Mouse (Mus musculus): ENCODE data around the gene Gm49721. TPM values are rescaled to one million over a fixed set of nuclear protein-coding genes. Genes with fewer than 3 reads are reported as not detected.
"Not testable (repeated sequence)": the region's sequence is repeated elsewhere in the genome, so short reads cannot be mapped to it uniquely, and the experiment has no call there.

Gm49721 gene
- total RNA-seq (2021): not detected

- intact Hi-C loops (cut with DNase I): not testable (repeated sequence)
- DNase-seq: peak; percentile 77 to 79
Observed at GRCm38 (mm10) chr17:6978287-6979248, at the start of gene Gm49721. TSS of gene Gm49721 (plus strand) at chr17:6978904.

- DNase-seq; intact Hi-C loops (cut with DNase I): not testable (repeated sequence)
Observed at GRCm38 (mm10) chr17:6931625-6932024, 47.1 kb upstream of the Gm49721 start.

GRCm38 (mm10) chr17:6942560-6942959 is 36.1 kb upstream of the Gm49721 start:
- DNase-seq; intact Hi-C loops (cut with DNase I): not testable (repeated sequence)

GRCm38 (mm10) chr17:6947637-6947983 is 31.1 kb upstream of the Gm49721 start:
- intact Hi-C loops (cut with DNase I); DNase-seq: not testable (repeated sequence)

- intact Hi-C loops (cut with DNase I): not testable (repeated sequence)
- peak; percentile 86 to 90 for DNase-seq
Observed at GRCm38 (mm10) chr17:6947984-6948768, 30.5 kb upstream of the Gm49721 start, which contains the start of gene Rsph3b. TSS of gene Rsph3b (minus strand) at chr17:6948682.

GRCm38 (mm10) chr17:6948769-6949228 is 29.9 kb upstream of the Gm49721 start:
- intact Hi-C loops (cut with DNase I); DNase-seq: not testable (repeated sequence)

- DNase-seq; intact Hi-C loops (cut with DNase I): not testable (repeated sequence)
Observed at GRCm38 (mm10) chr17:6958881-6959280, 19.8 kb upstream of the Gm49721 start.

GRCm38 (mm10) chr17:6959543-6960259 is 19.0 kb upstream of the Gm49721 start:
- DNase-seq; intact Hi-C loops (cut with DNase I): not testable (repeated sequence)

- DNase-seq; intact Hi-C loops (cut with DNase I): not testable (repeated sequence)
Observed at GRCm38 (mm10) chr17:6960349-6960748, 18.4 kb upstream of the Gm49721 start.

- intact Hi-C loops (cut with DNase I): not testable (repeated sequence)
- peak; percentile 59 to 65 for DNase-seq
Observed at GRCm38 (mm10) chr17:6960776-6961175, 17.9 kb upstream of the Gm49721 start, which contains the start of gene Tagap1. TSS of gene Tagap1 (minus strand) at chr17:6961156.

- DNase-seq: peak; percentile 57 to 63
- intact Hi-C loops (cut with DNase I): not testable (repeated sequence)
Observed at GRCm38 (mm10) chr17:6961181-6962000, 17.3 kb upstream of the Gm49721 start.

GRCm38 (mm10) chr17:6962339-6962738 is 16.4 kb upstream of the Gm49721 start:
- intact Hi-C loops (cut with DNase I); DNase-seq: not testable (repeated sequence)

- DNase-seq; intact Hi-C loops (cut with DNase I): not testable (repeated sequence)
Observed at GRCm38 (mm10) chr17:6962936-6963335, 15.8 kb upstream of the Gm49721 start.

- peak in 1 of 2 experiments; percentile 38 for DNase-seq
- intact Hi-C loops (cut with DNase I): not testable (repeated sequence)
Observed at GRCm38 (mm10) chr17:6965364-6965763, 13.3 kb upstream of the Gm49721 start.

GRCm38 (mm10) chr17:6967673-6968072 is 11.0 kb upstream of the Gm49721 start:
- DNase-seq; intact Hi-C loops (cut with DNase I): not testable (repeated sequence)

GRCm38 (mm10) chr17:6970334-6970733 is 8.4 kb upstream of the Gm49721 start, which contains the start of gene Rnaset2b:
TSS of gene Rnaset2b (plus strand) at chr17:6970634.
- DNase-seq; intact Hi-C loops (cut with DNase I): not testable (repeated sequence)

- intact Hi-C loops (cut with DNase I); DNase-seq: not testable (repeated sequence)
Observed at GRCm38 (mm10) chr17:6971238-6971637, 7.5 kb upstream of the Gm49721 start.

- intact Hi-C loops (cut with DNase I); DNase-seq: not testable (repeated sequence)
Observed at GRCm38 (mm10) chr17:6972836-6973396, 5.8 kb upstream of the Gm49721 start.

- intact Hi-C loops (cut with DNase I); DNase-seq: not testable (repeated sequence)
Observed at GRCm38 (mm10) chr17:6974985-6975384, 3.7 kb upstream of the Gm49721 start.

Data from heart, postnatal 10 days (tissue).